Mouse (Mus musculus) spleen, postnatal 10 days (tissue): ENCODE results near the gene A630089N07Rik.
A peak's percentile ranks its signal among the peaks of the same experiment; 100 is the strongest.

Experiments used
- DNase-seq, 2 experiments: peaks; one replicate each; pipeline ENCODE4 v3.0.0; 2021 to 2022; ENCODE audit warnings: low spot score in 2 of 2

The A630089N07Rik gene

DNA sequence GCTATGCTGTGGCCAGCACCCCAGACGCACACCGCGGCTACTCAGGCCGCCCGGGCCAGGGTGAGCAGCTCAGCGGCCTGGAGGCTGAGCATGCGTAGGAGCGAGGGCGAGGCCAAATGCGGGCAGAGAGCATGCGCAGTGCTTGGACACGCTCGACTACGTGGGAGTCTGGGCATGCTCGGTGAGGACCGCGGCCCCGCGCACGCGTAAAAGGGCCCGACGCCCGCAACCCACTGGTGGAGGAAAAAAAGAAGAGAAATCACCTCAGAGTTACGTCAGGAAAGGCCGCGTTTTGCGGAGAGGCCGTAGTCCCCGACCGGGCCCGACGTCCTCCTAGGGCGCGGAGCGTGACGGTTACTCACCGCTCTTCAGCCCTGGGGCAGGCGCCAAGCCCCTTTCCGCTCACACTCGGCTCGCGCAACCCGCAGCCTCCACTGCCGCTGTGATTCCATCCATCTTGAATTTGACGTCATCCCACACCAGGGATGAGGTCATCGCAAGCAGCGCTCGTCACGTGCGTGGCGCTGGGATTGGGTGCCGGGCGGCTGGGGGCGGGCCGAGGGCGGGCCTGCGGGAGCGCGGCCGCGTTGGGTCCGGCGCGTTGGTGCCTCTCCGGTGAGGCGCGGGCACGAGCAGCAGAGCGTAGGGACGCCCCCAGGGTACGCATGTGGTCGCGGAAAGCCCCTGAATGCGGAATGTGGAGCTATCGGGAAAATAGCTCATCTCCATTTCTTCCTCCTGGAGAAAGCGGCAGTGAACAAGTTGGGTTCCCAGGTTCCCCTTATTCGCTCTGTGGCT is 119.9 kb downstream of the A630089N07Rik start, which contains the start of the genes C2cd2 and Zbtb21:
Gene C2cd2 (minus strand): TSS at position 448 of the 798 bp plus-strand sequence.
Gene Zbtb21 (minus strand): TSS at position 472 of the 798 bp plus-strand sequence.
- DNase-seq: peak; percentile 92 to 94

GRCm38 (mm10) chr16:97961381-97962150 is 120.7 kb downstream of the A630089N07Rik start:
- DNase-seq: no peak

- DNase-seq: no peak
Measured at GRCm38 (mm10) chr16:97960348-97960747, 121.9 kb downstream of the A630089N07Rik start.

DNA sequence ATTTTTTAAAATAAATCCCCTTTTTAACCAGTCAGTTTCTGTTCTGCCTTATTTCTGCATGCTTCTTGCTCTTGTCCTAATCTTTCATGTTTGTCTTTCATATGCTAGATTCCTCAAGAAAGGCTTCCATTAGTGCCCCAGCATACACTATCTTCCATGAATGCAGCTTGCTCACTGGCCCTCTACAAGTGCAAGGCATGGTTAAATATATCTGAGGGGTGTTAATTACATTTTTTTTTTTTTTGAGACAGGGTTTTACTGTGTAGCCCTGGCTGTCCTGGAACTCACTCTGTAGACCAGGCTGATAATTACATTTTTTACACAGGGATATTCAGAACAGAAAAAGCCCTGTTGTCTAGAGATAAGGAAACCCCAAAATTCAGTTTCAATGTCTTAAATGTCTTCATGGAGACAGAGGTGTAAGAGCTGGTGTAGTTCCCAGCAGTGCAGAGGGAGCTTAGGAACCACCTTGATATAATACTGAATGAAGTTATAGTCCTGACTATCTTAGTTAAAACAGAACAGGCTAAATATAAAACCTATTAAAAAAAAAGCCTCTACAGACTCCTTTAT is 123.8 kb downstream of the A630089N07Rik start:
- no peak for DNase-seq

DNA sequence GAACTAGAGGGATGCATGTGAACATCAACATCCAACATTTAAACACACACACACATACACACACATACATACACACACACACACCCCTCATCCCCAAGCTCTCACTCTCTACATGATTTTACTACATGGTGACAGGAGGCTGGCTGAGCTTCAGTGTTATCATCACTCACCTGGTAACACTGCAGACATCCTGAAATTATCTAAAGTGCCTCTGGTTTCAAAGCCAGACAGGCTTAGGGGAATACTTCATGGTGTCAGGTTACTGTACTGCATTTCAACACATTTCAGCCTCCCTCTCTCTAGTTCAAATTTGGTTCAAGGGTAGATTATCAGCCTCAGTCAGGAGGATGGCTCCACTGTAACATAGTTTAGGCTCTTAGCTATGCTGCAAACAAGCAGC is 124.6 kb downstream of the A630089N07Rik start:
- no peak for DNase-seq

DNA sequence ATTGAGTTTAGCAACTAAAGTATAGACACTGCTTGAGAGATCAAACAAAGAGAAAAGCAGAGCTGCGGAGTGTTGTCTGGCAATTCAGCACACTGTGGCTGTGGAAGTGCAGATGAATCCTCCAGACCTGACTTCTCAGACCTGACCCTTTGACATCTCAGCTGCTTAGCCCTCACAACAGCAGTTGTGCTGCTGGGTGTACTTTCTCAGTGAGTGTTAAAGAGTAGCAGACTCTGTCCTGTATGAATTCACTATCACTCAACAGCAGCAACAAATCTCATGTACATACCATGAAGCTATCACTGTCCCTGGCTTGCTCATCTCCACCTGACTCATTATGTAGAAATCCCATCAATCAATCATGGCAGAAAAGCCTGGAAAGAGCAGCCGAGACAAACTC is 126.2 kb downstream of the A630089N07Rik start:
- DNase-seq: no peak

- no peak for DNase-seq
Measured at GRCm38 (mm10) chr16:97953300-97953699, 128.9 kb downstream of the A630089N07Rik start.

DNA sequence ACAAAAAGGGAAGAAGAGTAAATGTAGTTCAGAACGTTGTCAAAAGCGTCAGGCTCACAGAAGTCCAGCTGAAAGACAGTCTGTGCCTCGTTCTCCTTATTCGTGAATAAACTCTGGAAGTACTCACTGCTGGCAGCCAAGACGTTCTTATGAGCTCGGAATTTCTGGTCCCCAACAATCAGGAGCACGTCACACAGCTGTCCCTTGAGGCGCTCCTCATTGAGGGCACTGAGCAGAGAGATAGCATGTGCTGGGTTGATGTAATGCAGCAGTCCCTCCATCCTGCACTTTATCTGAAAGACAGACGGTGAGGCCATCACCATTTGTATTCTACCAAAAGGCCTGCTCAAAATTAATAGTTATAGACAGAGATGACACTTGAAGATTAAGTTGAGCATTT is 129.4 kb downstream of the A630089N07Rik start:
- DNase-seq: peak in 1 of 2 experiments; percentile 22

GRCm38 (mm10) chr16:97952371-97952770 is 129.9 kb downstream of the A630089N07Rik start:
- no peak for DNase-seq
